Mouse (Mus musculus) brain, embryonic 14.5 days (tissue): Measurements from ENCODE around the gene Hist1h3c.

Source experiments
- CTCF ChIP-seq: fragments of 200-500 bp; IDR thresholded peaks from 2 replicates; pipeline ENCODE4 v1.5.1; 2012; ENCODE audit warnings: inconsistent platforms, mild to moderate bottlenecking, moderate library complexity, borderline replicate concordance; ENCODE audit not compliant: insufficient read depth, insufficient read length; ENCODE audit errors: extremely low read depth
- POLR2A ChIP-seq: fragments of 200-500 bp; IDR thresholded peaks from 2 replicates; pipeline ENCODE4 v1.6.1; 2012; ENCODE audit warnings: mild to moderate bottlenecking, inconsistent platforms, borderline replicate concordance; ENCODE audit not compliant: poor library complexity, insufficient read depth, insufficient read length, severe bottlenecking; ENCODE audit errors: extremely low read depth

GRCm38 (mm10) chr13:23747892-23748288 is 2.5 kb upstream of the Hist1h3c start:
- TF ChIP-seq POLR2A, result no peak
- no peak for TF ChIP-seq CTCF
